Mouse (Mus musculus): ENCODE results near the gene Txn1. TPM values are rescaled to one million over a fixed set of nuclear protein-coding genes. Genes with fewer than 3 reads are reported as not detected.
A peak's percentile ranks its signal among the peaks of the same experiment; 100 is the strongest.

Txn1 gene
- total RNA-seq, 2 experiments from 2014 or later, result 161 to 178 TPM

GRCm38 (mm10) chr4:57947036-57947435 is 9.2 kb downstream of the Txn1 start:
- DNase-seq, result no peak
- intact Hi-C loops (cut with DNase I), result no loop called here

DNA sequence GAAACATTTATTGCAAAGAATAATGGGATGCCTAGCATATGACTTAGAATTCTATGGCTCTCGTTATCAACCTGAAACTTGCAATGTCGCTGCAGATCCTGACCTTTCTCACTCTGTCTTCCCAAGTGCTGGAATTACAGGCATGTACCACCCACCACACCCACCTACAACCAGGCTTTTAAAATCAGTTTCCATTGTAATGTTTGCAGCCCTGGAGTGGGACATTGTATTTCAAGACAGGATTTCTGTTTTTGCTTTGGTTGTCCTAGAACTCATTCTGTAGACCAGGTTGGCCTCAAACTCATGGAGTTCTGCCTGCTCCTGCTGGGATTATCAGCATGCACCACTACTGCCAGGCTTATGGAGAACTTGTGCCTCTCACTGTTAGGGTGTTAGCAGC is 13.3 kb downstream of the Txn1 start:
- no peak for DNase-seq
- intact Hi-C loops (cut with DNase I), result no loop called here

- no peak for DNase-seq
- intact Hi-C loops (cut with DNase I), result no loop called here
Measured at GRCm38 (mm10) chr4:57940631-57941030, 15.6 kb downstream of the Txn1 start.

GRCm38 (mm10) chr4:57937292-57937691 is 18.9 kb downstream of the Txn1 start:
- intact Hi-C loops (cut with DNase I), result no loop called here

DNA sequence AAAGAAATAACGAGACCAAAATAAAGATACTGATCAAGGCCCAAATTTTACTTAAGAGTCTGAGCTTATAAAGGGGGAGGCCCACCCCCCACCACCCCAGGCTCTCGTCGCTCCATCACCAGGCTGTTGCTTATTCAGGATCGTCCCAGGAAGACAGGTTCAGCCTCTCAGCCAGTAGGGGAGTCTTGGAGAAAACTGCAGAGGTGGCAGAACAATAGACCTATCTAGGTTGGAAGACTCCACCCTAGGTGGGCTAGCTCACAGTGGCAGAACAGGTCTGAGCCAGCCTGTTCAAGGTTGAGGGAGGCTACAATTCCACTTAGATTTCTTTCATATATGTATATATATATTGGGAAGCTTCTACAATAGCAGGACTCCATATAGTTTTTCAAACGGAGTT is 22.0 kb downstream of the Txn1 start:
- intact Hi-C loops (cut with DNase I), result no loop called here
- DNase-seq, result no peak

More at GRCm38 (mm10) chr4:57937292-57937691, 18.9 kb downstream of the Txn1 start:
- DNase-seq, result no peak

DNA sequence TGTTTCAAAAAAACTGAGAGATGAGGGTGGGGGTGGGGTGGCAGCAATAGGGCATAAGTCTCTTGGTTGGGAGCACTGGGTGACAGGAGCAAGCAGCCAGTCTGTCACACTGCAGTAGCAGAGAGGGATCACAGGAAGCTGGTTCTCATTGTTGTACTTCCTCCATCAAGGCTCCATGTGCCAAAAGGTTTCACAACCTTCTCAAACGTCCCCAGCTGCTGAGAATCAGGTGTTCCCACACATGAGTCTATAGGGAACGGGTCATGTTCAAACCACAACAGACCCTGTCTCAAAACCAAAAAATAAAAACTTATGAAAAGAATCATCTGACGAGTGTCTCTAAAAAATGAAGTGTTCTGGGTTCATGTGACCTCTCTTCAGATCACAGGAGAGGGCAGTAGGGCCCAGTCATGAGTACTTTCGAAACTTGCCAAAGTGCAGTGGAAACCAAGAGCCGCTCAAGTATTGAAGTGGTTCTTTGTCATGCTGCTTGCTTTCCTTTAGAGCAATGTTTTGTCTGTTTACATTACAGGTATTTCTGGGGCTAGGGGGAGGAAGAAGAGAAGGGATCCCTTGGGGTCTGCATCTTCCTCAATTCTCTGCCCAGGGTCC is 25.5 kb downstream of the Txn1 start:
- no peak for DNase-seq
- intact Hi-C loops (cut with DNase I), result no loop called here

DNA sequence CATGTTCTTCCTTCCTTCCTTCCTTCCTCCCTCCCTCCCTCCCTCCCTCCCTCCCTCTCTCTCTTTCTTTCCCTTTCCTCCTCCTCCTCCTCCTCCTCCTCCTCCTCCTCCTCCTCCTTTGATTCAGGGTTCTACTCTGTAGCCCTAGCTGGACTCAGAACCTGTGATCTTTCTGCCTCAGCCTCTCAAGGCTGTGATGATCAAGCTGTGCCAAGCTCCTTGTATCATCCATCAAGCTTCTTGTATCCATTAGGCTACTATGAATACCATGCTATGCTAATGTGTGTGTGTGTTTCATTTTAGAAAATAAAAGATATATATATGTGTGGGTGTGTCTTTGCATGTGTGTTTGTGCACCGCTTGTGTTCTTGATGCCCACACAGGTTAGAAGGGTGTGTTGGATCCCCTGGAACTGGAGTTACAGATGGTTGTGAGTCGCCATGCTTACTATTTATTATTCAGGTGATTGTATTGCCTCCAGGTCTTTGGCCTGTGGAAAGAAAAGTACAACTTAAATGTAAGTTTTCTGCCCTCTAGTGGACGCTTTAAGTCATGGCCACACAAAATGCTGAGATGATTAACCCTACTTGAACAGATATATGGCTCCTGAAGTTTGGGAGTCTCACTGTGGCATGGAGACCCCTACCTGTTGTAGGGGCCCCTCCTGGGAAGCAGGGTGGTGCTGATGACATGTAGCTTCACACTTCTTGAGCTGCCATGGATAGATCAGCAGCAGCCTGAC is 28.6 kb downstream of the Txn1 start:
- peak; percentile 35 to 46 for DNase-seq
- intact Hi-C loops (cut with DNase I), result loop anchor here (5.0 kb wide), 1 partner anchor 555 kb away; no protein-coding TSS in a partner anchor

- DNase-seq, result no peak
- intact Hi-C loops (cut with DNase I), result loop anchor here (5.0 kb wide), 1 partner anchor 552 kb away; no protein-coding TSS in a partner anchor
Measured at GRCm38 (mm10) chr4:57924556-57925071, 31.6 kb downstream of the Txn1 start.

DNA sequence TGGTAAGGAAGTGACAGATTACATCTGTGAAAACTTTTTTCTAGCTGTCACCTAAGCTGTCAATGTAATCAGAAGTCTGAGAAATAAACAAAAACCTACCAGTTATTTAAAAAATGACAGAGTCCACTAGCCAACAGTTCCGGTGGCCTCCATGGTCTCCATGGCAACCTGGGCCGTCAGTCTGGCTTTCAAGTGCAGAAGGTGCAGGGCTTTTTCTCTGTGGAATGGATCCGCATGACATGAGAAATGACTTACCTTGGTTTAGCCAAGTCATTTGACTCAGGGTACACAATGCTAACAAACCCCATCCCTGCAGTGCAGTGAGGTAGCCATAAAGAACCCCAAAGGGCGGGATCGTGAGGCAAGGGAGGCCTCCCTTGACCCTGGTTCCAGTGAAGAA is 34.0 kb downstream of the Txn1 start:
- no peak for DNase-seq
- intact Hi-C loops (cut with DNase I), result no loop called here

GRCm38 (mm10) chr4:57920522-57920921 is 35.7 kb downstream of the Txn1 start:
- intact Hi-C loops (cut with DNase I), result no loop called here
- no peak for DNase-seq

DNA sequence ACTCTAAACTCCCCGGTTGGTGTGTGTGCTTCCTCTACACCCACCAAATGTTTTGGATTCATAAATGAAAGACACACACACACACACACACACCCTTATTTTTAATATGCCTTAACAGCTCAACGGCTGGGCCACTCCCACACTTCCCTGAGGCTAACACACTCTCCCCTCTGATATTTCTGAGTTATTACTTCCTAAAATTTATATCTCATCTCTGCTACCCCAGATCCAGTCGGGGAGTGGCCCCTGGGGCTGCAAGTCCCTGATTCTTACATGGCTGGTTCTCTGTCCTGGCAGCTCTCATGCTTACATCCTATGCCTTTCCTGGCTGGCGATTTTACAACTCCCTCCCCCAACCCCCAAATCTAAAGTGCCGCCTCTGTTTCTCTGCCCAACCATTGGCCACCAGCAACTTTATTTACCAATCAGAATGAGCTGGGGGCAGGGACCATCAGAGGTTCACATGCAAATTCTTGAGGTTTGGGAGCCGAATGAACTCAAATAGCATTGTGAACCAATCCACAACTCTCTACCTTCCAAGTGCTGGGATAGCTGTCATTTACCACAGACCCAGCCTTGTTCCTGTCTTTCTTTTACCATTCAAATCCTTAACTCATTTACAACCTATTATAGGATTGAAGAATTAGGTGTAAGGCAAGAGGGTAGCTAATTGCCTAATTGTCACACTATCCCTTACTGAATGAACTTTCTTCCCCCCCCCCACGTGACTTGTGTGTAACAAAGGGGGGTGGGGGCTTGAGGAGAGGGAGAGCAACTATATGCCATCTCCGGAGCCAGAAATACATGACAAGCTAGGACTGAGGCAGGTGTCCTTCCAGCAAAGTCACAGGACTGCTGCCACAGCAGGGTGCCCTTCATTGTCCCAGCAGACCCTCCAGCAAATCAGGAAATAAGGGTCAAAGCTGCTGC is 36.5 kb downstream of the Txn1 start:
- intact Hi-C loops (cut with DNase I), result no loop called here
- no peak for DNase-seq

DNA sequence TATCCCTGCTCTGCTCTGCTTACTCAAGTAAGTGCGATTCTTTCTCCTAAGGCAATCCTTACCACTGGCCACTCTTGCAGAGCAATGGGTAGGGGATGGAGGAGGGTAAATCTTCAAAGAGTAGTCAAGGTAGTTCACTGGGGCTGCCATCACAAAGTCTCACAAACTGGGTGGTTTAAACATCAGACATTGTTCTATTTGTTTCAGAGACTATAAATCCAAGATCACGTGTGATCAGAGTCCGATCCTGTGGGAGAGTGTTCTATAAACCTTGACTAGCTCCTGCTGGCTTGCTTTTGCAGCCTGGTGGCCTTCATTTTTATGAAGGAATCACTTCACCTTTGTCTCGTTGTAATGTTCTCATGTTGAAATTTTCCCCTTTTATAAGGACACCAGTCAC is 39.5 kb downstream of the Txn1 start:
- DNase-seq, result no peak
- intact Hi-C loops (cut with DNase I), result no loop called here

- no peak for DNase-seq
- intact Hi-C loops (cut with DNase I), result no loop called here
Measured at GRCm38 (mm10) chr4:57916201-57916661, 40.0 kb downstream of the Txn1 start, which contains the start of gene D630039A03Rik. Gene D630039A03Rik (minus strand): TSS chr4:57916297.

GRCm38 (mm10) chr4:57915216-57915965 is 40.8 kb downstream of the Txn1 start:
- peak; percentile 59 to 70 for DNase-seq
- intact Hi-C loops (cut with DNase I), result no loop called here

DNA sequence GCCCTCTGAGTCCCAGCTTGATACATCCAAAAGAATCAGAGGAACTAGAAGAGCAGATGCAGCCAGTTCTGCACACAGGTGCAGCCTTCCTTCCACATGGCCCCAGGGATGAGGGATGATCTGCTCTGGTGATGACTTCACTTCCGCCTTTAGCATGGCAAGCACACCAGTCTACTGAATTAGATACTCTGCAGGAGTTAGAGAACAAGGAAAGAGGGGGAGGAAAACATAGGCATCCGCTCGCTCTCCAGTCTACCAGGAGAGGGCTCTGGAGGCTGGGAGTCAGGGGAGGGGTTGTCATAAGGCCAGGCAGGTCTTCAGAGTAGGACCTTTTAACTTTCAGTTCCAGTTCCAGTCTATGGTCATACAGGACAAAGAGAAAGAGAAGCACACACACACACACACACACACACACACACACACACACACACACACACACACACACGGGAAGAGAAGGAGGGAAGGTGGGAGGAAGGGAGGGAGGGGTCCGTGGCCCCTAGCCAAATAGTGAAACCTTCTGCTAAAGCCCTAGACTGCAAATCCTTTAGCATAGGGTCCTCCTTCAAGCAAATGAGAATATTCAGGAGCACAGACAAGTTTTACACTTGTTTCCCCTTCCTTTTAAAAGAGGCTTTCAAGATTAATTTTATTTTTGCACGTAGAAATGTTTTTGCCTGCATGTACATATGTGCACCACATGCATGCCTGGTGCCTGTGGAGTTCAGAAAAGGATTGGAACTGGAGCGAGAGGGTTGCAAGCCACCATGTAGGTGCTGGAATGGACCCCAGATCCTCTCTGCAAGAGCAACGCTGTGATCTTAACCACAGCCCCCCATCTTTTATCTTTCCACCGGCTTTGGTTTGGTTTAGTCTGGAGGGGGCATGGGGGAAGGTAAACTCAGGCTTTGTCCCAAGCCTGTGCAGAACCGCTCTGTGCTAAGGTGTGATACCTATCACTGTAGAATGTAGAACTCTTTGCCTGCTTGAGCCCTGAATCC is 41.7 kb downstream of the Txn1 start:
- no peak for DNase-seq
- intact Hi-C loops (cut with DNase I), result no loop called here

GRCm38 (mm10) chr4:57913021-57913420 is 43.2 kb downstream of the Txn1 start:
- intact Hi-C loops (cut with DNase I), result no loop called here
- DNase-seq, result no peak

GRCm38 (mm10) chr4:57908860-57909259 is 47.4 kb downstream of the Txn1 start:
- DNase-seq, result no peak
- intact Hi-C loops (cut with DNase I), result loop anchor here (10.0 kb wide), 1 partner anchor 346 kb away; no protein-coding TSS in a partner anchor

- intact Hi-C loops (cut with DNase I), result loop anchor here (10.0 kb wide), 1 partner anchor 348 kb away; no protein-coding TSS in a partner anchor
- no peak for DNase-seq
Measured at GRCm38 (mm10) chr4:57906708-57907107, 49.5 kb downstream of the Txn1 start.

- DNase-seq, result no peak
Measured at GRCm38 (mm10) chr4:57904638-57905037, 51.6 kb downstream of the Txn1 start.

More at GRCm38 (mm10) chr4:57904638-57905037, 51.6 kb downstream of the Txn1 start:
- intact Hi-C loops (cut with DNase I), result loop anchor here (1.0 to 10.0 kb wide), 3 partner anchors 233 to 532 kb away; no protein-coding TSS in a partner anchor
